Mouse (Mus musculus) MN1 (cell line): ENCODE data around the gene Myl9.
A peak's percentile ranks its signal among the peaks of the same experiment; 100 is the strongest.

ENCODE experiments used
- DNase-seq: peaks from one replicate; pipeline ENCODE4 v3.0.0-alpha.2; 2016; ENCODE audit warnings: low spot score

Gene Myl9

DNA sequence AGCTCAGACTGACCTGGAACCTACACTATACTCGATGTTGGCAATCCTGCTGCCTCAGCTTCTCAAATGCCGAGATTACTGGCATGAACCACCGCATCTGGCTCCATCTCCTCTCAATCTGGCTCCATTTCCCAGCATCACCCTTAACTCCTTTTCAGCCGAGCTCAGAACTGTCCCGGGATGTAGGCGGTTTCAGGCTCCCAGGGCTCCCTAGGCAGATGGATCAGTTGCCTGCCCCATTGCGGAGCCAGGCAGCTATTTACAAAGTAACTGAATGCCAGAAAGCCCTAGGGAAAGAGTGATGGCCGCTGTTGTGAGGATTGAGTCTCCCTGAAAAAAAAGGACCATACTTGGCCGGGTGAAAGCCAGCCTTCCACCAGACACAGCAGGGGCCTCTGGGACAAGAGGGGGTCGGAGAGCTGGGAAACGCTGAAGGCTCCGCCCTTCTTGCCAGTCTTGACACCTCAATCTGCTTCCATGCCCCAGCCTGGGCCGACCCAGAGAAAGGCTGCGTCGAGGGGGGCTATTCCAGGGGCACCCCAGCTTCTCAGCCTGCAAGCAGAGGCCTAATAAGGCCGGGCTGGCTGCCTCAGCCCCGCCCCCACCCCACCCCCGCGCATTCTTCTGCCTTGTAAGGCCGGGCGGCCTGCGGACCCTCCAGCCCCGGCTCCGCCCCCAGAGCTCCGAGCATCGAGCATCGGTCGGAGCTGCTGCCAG lies at the start of gene Myl9:
Myl9 (plus strand) TSS at position 683 of the 717 bp plus-strand sequence.
- peak; percentile 54 for DNase-seq

DNA sequence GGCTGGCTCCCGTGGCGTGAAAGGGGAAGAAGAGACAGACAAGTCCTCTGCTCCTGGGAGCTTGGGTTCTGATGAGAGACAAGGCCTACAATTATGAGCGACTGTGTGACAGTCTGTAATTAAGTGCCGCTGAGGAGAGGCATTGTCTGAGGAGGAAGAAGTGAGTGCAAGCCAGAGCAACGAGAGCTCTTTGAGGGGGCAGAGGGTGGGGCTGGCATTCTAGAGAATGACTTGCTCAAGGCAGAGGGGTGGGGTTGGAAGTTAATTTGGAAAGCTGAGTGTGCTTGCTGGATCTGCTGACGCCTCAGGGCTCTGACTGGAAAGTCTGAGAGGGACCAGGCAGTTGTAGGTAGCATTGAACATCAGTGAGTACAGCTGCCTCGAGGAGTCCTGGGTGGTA lies 48.9 kb upstream of the Myl9 start:
- peak; percentile 31 for DNase-seq

DNA sequence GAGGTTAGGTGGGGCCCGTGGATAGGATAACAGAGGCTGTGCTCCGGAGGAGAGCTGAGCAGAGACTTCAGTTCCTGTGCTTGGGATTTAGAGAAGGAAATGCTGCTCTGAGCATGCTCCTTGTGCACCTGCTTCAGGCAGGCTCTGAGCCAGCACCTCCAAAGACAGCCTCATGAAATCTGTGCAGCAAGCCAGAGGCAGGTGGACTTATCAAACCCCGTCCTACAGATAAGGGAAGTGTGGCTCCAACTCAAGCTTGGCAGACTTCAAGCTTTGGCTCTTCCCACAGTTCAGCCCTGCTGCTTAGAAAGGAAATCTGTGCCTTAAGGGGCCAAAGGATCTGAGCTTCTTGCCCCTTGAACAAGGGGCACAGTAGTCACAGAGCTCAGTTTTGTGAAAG lies 48.3 kb upstream of the Myl9 start:
- no peak for DNase-seq

DNA sequence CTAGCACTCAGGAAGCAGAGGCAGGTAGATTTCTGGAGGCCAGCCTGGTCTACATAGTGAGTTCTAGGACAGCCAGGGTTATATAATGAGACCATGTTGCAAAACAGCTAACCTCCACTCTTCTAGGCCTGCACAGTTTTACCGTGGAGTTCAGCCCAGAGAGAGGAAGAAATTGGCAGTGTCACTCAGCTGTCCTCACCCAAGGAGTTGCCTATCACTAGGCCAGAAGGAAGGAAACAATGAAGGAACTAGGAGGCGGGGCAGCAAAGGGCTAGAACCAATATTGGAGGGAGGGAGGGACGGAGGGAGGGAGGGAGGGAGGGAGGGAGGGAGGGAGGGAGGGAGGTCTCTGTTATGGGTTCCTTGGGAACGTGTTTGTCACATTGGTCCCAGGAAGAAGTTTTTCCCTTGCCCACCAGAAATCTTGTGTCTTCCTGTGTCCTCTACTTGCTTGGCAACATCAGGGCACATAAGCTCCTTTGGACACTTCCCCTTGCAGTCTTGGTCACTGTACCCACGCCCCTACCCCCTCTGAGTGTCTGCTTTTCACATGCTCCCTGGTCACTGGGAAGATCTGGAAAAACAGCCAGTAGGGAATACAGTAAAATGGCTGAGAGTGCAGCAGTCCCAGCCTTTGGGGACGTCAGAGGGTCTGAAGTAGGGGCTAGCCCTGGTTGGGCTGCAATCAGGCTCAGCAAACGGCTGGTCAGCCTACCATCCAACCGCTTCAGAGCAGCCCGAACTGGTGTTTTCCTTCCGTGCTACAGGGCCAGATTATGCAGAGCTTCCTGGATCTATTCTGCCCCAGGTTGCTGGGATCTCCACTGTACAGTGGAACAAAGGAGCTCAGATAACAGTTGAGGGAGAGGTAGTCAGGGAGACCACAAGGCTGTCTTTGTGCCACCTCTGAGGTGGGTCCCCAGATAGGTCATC lies 45.4 kb upstream of the Myl9 start:
- DNase-seq: peak; percentile 53

DNA sequence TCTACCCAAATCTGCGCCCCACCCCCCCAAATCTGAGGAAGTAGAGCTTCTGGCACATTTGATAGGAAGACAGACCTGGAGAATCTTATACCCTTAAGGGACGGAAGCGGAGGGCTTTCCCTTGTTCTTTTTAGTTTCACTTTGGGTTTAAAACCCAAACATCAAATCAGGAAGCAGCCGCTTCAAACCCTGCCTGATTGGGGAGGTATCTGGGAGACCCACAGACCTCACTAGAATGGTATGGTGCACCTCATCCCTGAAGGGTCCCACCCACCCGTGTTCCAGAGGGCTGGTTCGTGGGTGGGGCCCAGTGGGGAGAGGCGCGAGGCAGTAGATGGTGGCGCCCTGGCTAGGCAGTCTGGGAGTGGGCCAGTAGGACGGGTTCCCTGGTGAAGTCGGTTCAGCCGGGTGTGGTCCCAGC lies 44.7 kb upstream of the Myl9 start:
- DNase-seq: peak; percentile 31

DNA sequence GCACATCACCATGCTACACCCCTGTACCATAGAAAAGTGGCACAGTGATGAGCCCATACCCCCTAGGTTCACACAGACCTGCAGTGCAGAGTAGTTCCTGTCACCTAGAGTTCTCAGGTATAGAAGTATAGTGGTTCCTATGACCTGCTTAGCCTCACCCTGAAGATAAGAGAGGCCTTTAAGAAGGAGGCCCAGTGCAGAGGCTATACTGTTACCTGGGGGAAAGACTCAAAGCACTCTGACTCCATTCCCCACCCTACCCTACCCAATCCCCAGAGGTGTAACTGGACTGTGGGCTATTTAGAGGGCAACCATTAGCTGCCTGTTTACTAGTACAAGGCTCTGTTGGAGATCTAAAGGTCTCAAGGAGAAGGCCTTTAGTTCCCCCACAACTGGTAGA lies 43.6 kb upstream of the Myl9 start:
- DNase-seq: no peak

DNA sequence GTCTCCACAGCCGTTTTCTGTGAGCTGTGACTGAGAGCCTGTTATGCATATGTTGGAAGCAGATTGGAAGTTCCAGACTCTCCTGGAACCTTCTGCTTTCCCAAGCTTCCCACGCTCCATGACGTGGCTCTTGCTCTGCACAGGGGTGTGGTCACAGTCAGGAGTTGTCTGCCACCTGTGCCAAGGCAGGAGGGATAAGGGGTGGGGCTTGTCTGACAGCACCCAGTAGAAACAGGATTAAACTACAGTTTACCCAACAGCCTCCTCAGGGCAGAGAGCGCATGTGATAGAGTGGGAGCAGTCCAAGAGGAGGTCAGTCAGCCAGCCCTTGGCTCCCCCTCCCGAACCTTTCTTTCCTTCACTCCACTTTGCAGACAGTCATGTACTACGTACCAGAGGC lies 43.1 kb upstream of the Myl9 start:
- no peak for DNase-seq

DNA sequence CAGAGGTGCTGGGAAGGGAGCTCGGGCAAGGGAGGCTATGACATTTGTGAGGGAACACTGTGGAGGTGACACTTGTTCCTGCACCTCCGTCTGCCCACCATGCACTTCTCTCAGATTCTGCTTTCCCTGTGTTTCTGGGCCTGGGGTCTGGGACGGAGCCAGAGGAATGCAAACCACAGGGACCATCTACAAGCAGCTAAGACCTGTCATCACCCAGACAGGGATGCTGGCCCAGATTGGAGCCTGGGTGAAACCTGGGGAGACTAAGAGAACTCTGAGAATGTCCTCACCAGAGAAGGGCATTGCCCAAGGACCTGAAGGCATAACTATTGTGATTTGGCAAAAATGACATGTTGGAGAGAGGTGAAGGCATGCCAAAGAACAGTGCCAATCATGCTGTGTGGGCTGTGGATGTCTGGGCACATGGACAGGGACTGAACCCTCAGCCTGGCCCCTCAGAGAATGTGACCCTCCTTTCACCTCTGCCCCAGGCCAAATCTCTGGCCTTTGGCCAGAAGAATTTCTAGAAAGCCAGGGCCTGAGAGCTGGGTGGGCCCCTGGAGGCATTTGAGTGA lies 39.4 kb upstream of the Myl9 start:
- no peak for DNase-seq

DNA sequence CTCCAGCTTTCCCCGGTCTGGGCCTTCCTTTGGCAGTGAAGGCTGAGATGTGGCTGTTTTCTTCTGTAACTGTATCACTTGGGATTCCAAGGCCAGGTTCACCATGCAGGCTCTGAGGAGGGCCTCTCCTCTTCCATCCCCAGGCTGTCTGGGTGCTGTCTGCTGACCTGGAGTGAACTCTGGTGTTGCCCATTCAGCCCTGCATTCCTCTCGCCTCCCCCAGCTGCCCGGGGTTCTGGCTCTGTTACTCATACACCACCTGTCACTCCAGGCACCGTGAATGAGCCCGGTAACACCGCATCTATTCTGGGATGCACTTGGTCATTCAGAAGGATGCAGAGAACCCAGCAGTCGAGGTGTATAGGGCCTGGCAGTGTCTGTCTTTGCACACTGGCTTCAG lies 38.4 kb upstream of the Myl9 start:
- no peak for DNase-seq

DNA sequence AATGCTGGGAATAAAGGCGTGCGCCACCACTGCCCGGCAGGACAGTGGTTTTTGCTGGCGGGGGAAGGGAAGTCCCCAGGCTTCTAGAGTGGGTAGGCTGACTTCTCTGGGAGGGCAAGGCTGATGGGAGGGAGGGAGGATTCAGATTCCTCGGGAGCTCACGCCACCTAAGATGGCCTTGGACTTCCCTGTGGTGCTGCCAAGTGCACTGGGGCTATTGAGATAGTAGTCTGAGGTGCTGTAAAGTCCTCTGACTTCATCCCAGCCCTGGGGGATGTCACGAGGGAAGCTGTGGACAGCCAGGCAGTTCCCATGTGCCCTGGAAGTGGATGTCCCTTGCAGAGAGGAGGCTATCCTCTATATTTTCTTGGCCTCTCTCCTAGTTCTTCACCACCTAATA lies 37.2 kb upstream of the Myl9 start:
- DNase-seq: no peak

DNA sequence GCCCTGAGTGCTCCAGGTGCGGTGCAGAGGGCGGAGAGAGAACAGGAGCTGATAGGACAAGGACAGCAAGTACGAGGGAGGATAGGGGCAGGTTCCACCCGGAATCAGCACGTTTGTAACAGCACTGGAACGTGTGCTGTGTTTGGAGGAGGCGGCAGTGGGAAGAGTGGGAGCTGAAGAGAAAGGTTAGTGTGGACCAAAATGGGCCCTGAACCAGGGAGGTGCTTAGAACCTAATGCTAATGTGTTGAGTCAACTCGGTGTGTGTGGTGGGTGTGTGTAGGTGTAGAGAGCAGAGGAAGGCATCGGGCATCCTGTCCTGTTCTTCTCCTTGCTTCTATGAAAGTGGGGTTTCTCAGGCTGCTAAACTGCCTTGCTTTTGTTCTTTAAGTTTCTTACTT lies 34.0 kb upstream of the Myl9 start:
- no peak for DNase-seq

DNA sequence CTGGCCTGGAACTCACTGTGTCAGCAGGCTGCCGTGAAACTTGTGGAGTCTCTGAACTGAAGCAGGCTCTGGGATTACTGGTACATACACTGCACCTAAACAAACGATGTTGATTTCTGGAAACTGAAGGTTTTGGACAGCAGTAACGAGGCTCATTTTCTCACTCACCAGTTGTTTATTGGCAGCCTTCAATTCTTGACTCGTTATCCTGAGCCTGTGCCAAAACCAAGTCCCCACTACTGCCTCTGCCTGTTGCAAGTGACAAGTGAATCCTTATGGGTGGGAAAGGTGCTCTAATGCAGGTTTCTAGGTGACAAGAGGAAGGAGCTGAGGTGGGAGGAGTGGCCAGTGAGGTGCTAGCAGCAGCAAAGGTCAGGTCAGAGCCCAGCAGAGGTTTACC lies 33.2 kb upstream of the Myl9 start:
- no peak for DNase-seq

DNA sequence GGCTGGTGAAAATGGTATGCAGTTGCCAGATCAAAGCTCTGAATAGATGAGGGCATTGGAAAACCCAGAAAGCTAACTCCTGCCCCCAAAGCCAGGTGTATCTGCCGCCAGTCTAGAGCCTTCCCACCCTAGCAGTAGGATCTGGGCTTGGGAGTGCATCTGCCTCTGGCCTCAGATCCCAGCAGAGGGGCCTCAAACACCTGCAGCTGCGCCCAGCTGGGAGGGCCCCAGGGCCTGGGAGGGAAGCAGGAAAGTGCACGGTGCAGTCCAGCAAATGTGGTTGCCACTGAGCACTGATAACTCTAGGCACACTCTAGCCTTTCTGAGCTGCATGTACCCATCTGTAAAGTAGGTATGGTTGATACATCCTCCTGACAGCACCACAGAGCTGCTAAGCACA lies 32.0 kb upstream of the Myl9 start:
- DNase-seq: no peak

DNA sequence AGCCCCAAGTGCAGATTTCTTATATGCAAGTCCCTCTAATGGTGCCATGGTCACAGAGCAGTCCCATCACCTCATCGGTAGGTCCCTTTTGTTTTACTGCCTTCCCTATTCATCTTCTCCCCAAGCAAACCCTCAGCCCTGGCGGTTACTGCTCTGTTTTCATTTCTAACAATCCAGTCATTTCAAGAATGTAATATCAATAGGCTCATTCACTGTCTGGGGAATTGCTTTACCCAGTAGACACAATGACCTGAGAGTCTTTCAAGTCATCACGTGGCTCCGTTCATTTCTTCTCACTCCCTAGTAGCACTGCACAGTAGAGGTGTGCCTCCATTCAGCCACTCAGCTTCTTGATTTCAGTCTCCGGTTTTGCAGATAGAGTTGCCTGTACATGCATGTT lies 30.8 kb upstream of the Myl9 start:
- no peak for DNase-seq

DNA sequence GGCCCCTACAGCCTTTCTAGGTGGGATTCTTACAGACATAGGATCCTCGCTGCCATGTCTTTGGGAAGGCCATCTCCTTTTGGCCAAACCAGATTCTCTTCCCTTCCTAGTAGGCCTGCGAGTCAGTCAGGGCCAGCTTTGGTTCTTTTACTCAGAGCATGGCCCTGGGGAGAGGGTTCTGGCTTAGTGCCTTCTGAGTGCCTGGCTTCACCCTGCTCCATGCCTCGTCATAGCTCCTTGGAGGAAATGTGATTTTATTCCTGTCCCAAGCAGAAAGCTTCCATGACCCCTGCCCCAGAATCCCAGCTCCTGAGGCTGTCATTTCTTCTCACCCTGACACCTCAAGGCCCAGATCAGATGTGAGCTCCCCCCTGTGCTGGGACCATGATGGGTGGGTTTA lies 27.9 kb upstream of the Myl9 start:
- DNase-seq: no peak

DNA sequence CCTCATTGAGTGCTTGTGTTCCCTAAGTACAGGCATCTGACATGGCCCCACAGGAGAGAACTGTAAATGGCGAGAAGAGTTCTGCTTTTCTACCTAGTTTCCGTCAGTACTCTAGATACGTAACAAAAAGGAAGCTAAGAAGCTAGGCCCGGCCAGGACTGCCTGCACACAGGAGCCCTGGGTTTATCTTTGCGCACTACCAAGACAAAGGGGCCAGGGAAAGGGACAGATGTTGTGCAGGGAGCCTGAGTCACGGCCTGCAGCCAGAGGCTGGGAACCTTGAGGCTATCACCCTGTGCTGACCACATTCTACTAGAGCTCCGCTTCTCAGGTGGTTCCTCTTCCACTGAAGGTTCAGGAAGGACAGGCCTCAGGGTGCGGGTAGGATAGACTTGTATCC lies 25.5 kb upstream of the Myl9 start:
- no peak for DNase-seq

DNA sequence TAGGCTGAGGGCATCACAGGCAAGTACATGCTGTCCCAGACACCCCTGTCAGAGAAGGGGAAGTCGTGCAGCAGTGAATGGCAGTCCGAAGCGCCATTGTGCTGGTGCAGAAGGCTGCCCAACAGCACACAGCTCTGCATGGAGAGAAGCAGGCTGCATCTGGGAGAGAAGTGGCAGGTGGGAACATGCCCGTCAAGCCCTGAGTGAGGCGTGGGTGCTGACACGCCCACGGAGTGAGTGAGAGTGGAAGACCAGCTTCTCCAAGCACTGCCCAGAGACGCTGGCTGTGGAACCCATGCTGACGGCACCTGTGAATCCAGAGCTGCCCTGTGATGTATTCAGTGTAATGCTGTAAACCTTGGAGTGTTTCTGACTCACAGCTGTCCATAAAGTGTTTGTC lies 18.3 kb upstream of the Myl9 start:
- DNase-seq: no peak

DNA sequence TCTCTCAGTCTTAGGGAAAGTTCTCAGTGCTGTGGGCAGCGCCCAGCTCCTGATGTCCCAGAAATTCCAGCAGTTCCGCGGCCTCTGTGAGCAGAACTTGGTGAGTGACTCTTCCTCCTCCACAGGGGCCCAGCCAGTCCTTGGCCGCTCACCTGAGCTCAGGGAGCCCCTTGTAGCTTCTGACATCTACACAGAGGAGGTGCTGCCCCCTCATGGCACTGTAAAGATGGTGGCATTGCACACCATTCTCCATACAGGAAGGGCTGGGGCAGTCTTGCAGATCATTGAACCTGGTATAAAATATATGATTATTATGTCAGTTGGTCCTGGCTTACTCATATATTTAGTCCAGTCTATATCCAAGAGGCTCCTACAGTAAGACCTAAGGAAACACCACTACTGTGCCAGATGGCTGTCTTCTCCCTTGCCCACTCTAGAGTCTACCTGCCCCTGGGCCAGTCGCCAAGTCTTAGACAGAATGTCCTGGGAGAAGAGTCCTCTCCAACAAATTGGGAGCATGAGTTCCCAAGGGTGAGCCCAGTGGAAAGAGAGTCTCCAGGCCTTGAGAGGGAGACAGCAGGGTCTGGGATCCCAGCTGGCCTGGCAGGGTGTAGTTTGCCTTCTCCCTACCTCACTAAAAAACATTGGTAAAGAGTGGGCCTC lies 14.2 kb upstream of the Myl9 start:
- no peak for DNase-seq

DNA sequence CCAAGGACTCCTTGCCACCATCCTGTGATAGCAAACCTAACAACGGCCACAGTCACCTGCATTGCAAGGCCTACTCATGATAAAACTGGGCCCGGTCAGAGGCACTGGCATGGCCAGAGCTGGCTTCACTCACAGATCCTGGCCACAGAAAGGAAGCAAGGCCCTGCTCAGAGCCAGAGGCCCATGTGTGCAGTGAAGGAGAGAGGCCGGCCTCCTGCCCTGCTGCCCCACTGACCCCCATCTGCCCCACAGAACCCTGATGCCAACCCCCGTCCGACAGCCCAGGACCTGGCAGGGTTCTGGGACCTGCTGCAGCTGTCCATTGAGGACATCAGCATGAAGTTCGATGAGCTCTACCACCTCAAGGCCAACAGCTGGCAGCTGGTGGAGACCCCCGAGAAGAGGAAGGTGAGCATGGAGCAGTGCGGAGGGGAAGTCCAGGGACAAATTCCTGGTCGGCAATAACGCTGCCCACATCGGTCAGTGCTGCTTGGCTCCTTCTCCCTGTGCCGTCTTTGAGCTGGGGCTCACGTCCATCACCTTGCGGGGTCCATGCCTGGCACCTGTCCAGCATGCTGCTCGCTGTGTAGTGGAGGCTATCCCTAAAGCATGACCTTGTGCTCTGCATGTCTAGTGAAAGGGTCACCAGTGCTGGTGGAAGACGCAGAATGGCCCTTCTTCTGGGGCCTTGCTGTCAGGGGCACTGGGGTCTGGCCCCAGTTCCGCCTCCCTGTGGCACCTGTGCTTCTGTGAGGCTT lies 13.5 kb upstream of the Myl9 start:
- no peak for DNase-seq

DNA sequence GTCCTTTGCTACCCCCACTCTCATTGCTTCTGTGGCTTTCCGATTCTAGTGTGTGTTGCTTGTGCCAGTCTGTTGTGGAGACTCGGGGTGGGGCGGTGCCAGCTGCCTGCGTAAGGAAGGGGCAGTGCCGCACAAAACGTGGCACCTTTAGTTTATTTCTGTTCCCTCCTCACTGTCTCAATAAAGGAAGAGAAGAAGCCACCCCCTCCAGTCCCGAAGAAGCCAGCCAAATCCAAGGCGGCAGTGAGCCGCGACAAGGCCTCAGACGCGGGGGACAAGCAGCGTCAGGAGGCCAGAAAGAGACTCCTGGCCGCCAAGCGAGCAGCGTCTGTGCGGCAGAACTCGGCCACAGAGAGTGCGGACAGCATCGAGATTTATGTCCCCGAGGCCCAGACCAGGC lies 12.7 kb upstream of the Myl9 start:
- DNase-seq: no peak

DNA sequence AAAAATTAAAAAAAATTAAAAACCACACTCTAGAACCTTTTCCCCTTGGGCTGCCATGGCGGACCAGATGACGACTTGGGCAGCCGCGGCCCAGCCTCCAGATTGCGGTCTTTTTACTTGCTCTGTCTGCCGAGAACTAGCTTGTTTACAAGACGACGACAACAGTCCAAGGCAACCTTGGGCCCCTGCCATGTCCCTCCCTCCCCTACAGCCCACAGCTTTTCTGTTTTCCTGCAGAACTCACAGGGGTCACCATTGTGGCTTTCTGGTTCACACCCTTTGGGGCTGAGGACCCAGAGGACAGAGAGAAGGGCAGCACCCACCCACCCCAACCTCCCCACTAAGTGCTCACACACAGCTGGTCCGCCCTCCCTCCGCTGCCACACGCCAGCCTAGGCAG lies 12.1 kb upstream of the Myl9 start:
- no peak for DNase-seq

DNA sequence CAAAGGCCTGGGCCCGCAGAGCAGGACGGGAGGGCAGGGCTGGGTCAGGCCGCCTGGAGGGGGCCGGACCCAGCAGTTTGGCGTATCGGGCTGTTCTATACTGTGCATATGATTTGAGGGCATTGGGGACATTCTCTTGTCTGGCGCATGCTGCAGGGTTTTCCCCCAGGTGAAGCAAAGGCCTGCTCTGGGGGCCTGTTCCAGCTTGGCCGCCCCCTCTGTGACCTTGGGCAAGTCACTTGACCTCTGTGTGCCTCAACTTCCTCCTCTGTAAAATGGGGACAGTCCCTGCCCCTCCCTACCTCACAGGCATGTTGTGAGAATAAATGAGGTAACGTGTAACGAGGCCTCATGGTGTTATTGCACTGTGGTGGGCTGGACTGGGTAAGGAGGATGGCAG lies 11.2 kb upstream of the Myl9 start:
- no peak for DNase-seq
